Mouse (Mus musculus) brain, embryonic 14.5 days (tissue): Measurements from ENCODE around the gene Adipoq.

ENCODE experiments used
- CTCF ChIP-seq: fragments of 200-500 bp; IDR thresholded peaks from 2 replicates; pipeline ENCODE4 v1.5.1; 2012; ENCODE audit warnings: inconsistent platforms, mild to moderate bottlenecking, moderate library complexity, borderline replicate concordance; ENCODE audit not compliant: insufficient read depth, insufficient read length; ENCODE audit errors: extremely low read depth
- POLR2A ChIP-seq: fragments of 200-500 bp; IDR thresholded peaks from 2 replicates; pipeline ENCODE4 v1.6.1; 2012; ENCODE audit warnings: mild to moderate bottlenecking, inconsistent platforms, borderline replicate concordance; ENCODE audit not compliant: poor library complexity, insufficient read depth, insufficient read length, severe bottlenecking; ENCODE audit errors: extremely low read depth

DNA sequence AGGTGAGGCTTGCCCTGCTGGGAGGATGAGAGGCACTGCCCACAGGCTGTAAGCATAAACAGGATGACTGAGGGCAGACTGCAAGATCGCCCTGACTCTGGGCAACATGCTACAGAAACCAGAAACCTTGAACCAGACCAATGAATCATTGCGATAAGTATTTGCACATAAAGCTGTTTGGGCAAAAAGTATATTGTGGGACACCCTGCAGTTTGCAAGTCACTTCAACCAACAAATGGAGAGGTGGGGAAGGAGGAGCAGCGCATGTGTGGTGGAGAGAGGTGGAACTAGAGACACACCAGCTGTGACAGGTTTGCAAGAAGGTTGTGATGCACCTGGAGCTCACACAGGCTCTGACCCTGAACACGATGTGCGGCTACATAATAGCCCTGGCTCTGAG, 32.5 kb downstream of the Adipoq start:
- TF ChIP-seq CTCF: no peak
- TF ChIP-seq POLR2A: no peak
